Mouse (Mus musculus) adrenal gland, adult 8-10 months (tissue): ENCODE data around the gene Col19a1. TPM values are rescaled to one million over a fixed set of nuclear protein-coding genes. Genes with fewer than 3 reads are reported as not detected.

Experiments used
- DNase-seq: peaks from one replicate; pipeline ENCODE4 v3.0.0; 2022
- total RNA-seq, 4 experiments: library from RNA; stranded (reverse); gene quantifications; 2 replicates each; pipeline ENCODE4 v1.2.4; 2022

Gene Col19a1
- total RNA-seq, 4 experiments from 2014 or later = 0.11 TPM; not detected in 3

DNA sequence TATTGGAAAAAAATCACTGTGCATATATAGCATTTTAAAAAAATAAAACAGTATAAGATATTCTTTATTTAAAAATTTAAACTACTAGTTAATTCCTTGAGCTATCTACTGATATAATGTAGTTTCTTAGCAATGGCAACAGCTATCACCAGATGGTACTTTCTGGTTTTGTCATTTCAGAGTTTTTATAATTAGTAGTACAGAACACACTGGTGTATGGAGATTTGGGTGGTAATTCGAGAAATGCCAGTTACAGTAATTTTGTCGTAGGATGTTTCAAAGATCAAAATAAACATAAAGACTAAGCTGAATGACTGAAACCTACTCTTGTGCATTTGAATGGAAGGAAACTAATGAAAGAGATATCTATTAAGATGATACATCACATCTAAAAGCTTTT, 129.3 kb downstream of the Col19a1 start:
- no peak for DNase-seq

DNA sequence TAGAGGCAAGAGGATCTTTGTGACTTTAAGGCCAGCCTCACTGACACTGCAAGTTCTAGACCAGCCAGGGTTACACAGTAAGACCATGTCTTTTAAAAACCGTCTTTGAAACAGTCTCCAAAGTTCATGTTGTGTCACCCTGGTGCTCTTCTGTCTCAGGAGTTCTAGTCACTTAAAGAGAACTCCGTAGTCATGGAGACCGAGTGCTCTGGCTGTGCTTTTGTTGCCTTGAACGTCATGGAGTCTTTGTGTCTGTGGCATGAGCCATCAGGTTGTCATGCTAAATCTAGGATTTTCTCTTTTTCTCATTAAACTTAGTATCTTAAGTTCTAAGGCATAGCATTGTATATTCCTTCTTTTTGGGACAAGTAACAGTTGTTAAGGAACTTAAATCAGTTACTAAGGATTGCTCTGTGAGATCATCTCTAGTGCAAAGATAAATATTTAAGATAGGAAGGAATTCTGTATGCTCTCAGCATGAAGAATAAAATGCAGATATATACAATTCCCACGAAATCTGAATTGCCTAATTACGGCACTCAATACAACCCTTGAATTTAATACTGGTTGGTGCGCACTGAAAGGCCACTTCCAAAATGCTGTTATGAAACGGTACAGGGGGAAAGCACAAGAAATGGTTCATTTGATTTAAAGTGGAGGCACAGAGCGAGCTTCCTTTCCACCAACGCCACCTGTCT, 134.6 kb downstream of the Col19a1 start:
- DNase-seq = no peak

DNA sequence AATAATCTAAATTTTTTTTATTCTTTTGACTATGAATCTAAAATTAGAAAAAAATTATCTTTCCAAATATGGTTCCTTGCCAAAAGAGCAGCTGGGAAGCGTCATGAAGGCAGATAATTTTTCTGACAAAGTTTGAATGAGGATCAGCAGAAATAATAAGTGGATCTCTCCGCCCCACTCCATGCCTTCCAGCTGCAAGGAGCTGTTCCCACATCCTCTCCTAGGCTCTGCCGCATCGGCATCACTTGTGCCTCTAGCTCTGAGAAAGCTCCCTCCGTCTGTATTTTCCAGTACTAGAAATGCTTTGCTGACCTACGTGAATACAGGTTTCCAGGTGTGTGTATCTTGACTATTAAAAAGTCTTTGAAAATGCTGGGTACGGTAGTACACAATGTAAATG, 135.1 kb downstream of the Col19a1 start:
- no peak for DNase-seq

DNA sequence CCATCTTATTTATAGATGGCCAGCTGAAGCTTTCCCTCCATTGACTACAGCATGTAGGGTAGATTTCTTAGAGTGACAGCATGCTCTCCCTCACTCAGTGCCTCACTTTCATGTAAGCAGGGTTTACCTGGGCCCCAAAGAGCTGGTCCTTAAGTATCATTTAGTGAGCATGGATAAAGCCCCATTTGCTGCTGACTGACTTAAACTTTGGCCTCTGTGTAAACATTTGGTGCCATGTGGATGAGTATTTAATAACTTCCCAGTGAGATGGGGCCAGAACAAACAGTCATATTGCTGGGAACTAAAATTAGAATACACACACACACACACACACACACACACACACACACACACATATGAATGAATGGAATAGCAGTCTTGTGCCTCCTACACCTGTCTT, 149.8 kb downstream of the Col19a1 start:
- DNase-seq = no peak

DNA sequence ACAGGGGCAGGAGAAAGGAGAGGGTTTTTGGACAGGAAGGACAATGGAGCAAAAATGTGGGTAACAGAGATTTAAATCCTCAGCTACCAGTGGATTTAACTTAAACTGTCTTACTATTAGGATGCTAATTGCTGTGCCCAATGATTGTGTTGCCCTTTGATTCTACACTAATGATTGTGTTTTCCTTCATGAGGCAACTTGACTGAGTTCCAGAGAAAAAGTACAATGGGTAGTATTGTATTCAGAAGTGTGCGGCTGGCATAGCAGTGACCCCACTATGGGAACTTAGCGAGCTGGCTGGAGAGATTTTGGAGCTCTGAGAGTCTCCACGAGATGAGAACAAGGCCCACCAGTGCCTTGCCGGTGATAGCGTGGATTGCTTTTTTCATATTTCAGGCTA, 159.0 kb downstream of the Col19a1 start:
- no peak for DNase-seq

DNA sequence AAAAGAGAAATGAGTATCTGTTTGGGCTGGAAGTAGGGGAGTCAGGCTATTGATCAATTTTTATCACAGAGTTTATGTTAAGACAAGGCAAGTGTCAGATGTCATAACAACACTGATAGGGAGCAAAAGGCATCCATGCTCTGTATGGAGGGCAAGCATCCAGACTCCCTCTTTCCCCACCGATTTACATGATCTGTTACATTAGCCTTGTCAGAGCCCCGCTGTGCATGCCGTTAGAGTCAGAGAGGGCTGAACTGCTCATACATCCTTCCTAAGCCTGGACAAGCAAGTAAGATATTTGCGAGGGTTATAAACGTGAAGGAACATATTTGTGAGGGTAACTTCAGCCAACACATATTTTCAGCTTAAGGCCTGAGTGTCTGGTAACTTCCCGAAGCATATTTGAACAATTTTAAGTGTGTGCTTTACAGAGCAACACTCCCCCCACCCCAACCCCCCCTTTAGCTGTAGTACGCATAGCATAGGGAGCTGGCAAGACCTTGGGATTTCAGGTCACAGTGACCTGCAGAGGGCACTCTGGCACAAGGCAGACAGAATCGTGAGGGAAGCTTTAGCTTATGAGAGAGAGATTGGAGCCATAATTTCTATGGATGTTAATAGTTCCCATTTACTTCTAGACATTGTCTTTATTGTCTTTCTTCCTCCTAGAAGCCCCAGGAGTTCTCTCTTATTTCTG, 209.0 kb downstream of the Col19a1 start:
- no peak for DNase-seq

DNA sequence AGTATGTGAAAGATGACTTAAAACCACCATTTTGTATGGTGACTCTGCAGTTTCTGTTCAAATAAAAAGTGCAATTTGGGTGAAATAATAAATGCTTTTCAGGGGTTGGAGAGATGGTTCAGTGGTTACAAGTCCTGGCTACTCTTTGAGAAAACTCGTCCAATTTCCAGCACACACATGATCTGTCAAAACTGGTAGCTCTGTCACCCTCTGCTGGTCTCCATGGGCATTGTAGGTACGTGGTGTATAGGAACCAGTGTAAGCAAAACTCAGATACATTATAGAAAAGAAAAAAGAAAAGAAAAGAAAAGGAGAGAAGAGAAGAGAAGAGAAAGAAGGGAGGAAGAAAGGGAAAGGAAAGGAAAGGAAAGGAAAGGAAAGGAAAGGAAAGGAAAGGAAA, 212.4 kb downstream of the Col19a1 start:
- DNase-seq = no peak

DNA sequence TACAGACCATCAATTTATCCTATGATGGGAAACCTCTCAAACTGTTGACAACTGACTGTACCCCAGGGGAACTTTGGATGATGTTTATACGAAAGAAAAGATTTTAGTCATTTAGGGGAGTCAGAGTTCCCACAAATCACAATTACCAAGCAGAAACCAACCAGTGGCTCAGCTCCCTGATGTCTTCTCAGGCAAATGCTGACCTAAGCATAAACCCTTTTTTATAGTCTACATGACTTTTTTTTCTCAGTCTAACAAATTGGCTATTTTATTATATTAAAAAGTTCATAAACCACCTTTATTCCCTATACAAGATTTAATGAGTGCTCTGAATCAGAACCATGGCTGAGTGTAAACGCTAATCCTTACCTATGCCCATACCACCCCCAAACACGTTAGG, 213.6 kb downstream of the Col19a1 start:
- DNase-seq = no peak

DNA sequence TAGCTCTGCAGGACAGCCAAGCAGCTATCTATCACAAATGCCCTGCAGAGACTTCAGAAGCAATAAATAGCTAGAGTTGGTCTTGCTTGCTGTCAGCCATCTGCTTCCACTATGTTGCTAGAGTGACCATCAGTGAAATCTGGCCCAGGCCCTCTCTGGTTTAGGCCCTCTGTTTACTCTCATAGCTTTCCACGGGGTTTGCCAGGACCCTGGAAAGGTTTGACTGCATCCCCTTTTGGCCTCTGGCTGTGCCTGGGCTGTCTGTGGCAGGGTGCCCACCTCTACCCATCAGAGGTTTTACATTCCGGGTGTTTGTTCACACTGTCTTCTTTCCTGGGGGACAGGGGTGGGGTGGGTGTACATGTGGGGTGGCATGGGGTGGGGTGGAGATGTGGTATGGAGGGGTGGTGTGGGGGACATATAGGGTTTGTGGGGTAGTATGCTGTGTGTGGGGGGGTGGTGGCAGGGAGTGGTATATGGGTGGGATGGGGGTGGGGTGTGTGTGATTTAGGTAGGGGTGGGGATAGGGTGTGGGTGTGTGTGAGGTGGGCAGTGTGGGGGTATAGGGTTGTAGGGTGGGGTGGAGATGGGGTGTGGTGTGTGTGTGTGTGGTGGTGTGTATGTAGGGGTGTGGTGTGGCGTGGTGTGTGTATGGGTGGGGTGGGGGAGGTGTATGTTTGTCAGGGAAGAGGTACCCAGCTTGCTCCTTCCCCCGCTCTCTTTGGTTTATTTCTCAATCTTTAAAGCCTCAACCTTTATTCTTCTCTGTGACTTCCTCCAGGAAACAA, 214.6 kb downstream of the Col19a1 start:
- DNase-seq = no peak

DNA sequence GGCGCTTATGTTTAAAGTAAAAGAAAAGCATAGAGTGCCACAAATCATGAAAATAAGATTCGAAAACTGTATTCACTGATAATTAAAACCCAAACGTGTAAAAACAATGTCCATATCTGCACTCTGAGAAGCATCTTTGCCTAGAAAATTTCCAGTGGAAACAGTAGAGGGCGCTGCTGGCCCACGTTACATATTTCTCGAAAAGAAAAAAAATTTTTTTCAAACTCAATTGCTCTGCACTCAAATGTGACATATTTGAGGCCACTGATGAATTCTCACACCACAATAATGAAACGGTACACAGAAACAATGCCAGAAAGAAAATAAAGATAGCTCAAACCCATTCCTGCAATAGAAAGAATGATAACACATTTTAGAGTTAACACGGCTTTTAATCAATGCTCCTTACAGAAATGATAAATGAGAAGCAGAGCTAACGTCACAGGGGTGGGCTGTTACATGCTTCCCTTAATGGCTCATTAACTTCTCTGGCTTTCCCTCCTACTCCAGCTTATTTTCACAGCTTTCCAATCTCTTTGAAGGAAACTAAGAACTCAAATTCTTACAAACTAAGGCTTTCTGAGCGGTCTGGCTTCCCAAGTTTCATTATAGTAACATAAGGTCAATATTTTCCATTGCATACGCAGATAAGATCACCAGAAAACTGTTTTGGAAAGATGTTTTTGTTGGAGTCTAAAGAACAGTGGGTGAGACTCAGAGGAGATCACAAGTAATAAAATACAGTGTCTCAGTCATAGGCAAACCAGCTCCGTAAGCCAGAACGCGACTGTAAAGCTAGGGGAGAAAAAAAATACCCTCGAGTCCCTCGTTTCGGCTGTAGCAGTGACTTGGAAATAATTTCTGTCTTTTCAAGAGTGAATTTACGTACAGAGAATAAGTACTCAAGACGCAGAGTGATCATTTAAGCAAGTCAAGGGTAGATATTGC, 219.4 kb downstream of the Col19a1 start:
- DNase-seq = no peak

DNA sequence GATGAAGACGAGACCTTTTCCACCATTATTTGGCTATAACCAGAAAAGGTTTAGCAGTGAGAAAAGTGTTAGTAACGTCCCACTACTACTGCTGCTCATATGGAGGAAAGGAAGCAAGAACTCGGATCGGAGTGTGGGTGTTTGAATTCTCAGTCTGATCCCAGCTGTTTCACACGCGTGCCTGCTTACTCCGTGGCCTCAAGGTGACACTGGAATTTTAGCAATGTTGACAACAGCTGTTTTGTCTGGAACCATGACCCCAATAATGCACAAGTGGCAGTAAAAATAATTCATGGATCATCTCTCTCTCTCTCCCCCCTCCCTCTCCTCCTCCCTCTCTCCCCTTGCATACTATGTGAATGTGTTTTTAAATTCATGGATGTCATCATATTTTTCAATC, 222.5 kb downstream of the Col19a1 start:
- no peak for DNase-seq

DNA sequence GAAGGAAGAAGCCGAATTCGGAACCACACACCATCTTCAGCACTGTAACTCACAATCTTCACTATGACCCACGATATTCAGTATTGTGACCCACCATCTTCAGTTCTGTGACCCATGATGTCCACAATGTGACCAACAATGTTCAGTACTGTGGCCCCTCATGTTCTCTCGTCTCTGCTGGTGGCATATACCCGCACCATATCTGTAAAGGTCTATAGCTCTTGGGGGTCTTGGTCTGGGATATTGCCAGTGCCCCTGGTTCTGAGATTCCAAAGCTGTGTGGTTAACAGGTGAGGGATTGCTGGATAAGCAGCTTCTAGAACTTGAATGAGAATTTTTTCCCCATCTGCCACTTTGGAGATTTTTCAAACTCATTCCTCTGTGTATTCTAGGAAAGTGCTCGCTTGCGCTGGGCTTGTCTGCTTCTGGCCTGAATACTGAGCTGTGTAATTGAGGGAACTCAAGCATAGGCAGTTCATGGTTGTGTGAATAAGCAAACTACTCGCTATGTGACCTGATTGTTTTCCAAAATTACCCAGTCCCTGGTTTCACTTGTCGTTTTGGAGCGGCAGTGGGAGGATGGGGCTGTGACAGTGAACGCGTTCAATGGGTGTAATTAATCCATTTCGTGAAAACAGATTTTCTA, 225.2 kb downstream of the Col19a1 start:
- DNase-seq = no peak

DNA sequence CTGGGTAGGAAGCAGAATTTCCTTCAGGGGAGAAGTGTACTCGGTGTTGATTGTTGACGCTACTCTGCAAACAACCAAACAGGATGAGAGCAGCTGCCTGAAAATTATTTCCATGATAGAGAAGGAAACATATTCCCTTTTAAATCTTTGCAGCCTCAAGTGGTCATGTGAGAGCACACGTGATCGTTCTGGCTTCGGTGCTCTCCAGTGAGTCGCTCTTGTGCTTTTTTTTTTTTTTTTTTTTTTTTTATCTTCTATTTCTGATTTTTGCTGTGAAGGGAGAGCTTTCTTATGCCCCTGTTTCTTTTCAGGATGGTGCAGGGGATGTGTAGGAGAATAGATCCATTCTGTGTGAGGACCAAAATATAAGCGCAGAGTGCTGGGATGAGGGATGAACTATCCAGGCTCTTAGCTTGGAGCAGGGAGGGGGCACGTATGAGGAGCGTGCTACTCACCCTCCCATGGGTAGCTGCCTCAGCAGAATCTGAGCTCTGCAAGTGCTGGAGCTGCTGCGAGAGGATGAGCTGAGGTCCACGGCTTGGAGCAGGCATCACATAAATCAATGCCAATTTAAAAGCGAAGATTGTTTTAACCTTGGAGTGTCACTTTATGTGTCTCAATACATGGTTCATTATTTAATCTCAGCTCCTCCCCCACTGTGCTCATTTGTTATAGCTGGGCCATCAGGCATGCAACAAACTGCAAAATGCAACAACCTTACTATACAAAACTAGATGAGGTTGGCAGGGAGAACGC, 237.6 kb downstream of the Col19a1 start:
- DNase-seq = no peak

DNA sequence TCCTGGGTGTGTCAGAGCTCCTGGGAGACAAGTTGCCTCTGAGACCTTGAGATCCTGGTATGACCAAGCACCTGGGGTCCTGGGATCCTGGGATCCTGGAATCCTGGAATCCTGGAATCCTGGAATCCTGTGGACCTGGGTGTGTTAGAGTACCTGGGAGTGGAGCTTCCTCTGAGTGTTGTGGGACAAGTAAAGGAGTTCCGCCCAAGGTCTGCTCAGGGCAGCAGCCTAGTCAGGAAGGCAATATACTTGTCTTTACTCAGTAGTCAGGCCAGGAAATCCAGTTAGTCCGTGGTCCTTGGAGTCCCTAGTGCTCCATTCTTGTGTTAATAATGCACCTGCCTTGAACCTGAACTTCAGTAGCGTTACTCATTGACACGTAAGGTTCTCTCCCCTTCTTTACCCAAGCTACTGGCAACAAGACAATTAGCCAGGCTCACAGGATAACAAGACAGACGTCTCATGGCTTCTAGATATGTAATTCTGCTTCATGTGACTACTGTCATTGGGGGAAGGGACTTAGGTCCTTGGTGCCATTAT, 239.6 kb downstream of the Col19a1 start:
- no peak for DNase-seq

DNA sequence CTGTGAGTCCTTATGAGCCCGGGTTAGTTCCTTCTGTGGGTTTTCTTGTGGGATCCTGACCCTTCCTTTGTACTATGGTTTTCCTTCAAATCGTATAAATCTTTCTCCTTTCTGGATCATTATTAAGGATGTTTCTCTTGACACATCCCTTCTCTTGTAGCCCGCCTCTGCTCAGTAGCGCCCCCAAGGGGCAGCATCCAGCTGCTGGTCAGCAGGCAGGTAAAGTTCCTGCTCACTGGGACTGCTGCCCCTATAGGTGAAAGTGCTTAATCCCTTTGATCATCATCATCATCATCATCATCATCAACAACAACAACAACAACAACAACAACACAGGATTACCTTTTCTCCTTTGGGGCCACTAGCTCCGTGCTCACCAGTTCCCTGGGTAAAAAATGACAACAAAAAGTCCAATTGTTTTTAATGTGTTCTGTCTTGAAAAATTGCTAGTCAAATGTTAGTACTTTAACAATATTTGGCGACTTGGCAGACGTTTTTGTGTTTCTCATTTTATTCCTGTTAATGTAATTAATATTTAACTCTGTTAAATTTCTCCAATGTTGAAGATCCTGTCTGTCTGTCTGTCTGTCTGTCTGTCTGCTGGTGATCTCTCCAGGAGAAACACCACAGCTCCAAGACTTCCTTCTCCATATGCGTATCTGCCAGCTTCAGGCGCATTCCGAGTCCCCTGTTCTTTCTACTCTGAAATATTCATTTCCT, 249.6 kb downstream of the Col19a1 start:
- DNase-seq = no peak

DNA sequence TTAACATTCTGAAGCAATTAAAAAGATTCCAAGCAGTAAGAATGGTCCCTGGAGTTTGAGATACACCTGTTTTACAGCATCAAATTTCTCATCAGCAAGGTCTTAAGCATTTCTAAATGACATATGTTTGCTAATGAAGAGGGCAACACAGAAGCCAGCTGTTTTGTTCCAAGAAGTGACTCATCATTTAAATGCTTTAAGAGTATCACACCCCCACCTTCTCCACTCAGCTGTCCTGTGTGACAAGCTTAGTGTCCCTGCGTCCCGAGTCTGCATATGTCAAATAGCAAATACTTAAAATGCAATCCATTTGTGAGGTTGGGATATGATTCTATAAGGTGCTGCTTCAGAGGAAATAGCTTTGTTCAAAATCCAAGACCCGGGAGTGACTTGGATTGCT, 251.2 kb downstream of the Col19a1 start:
- DNase-seq = no peak

DNA sequence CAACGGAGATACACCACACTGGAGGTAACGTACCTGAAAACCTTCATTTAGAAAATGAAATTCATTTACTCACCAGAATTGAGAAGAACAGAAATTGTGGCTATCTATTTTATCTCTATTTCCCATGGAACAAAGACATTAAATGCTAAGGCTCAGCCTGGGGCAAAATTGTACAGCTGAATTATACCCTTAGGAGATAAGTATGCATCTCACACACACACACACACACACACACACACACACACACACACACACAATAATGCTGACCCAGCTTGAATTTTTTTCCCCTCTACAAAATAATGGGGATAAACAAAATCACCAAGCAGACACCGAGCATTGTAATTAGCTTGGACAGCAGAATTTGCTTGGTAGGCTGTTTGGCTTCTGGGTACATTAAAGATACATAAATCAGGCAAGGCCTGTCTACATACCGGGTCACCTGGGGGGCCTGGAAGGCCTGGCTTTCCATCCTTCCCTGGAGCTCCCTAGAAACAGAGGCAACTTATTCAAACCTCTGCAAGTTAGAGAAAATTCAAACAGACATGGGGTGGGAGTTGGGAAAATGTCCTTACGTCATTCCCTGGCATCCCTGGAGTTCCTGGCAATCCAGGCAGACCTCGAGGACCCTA, 270.2 kb downstream of the Col19a1 start:
- DNase-seq = no peak

DNA sequence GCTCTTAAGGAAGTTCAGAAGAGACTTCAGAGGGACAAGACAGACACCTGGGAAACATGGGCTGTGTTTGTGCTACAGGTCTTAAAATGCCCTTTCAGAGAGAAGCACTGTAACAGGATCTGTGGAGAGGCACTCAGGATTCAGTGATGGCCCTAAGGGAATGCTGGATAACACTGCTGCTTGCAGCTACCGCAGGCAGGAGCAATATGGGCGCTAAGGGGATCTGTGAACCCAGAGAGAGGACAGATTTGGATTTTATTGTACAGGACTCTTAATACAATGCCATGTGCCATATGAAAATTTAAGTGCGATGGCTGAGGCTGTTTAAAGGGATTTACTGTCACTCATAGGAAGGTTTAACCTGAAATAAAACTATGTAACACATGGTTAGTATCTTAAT, 270.8 kb downstream of the Col19a1 start:
- DNase-seq = no peak

DNA sequence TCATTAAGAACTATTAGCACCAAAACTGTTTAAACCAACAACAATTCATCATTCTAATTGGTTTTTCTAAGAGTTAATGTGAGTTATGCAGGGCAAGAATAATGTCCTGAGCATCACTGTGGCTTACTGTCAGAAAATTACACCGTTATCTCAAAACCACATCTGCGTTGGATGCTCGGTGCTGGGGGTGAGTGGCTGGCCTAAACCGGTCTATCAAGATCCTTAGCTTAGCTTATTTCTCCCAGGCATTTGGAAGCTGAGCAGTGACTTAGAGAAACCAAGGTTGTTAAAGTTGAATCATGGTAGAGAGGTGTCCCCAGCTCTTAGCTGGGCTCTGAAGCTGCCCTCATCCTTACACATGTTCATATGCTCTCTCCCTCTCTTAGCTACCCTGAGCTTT, 276.4 kb downstream of the Col19a1 start:
- DNase-seq = no peak

DNA sequence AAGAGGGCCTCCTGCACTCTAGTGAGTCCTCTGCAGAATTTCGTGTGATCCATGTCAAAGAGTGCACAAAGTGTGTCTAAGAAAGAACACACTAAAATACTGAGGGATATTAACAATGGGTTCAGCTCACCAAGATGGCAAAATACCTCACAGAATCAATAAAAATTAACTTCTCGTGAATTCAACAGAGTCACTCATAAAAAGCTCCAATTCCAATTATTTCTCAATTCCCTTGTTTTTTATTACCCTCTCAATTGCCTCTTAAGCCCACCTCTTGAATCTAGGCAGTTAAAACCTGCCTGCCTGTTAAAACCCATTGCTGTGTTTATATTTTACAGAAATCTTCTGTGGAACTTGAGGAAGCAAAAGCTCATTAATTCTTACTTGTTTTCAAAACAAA, 277.1 kb downstream of the Col19a1 start:
- no peak for DNase-seq
